Mouse (Mus musculus): ENCODE measurements at regions not wholly inside any gene's neighbourhood (a gene's known extent, or its start where the extent isn't known, plus 50 kb on each side); places are given as distances from the start of the nearest gene placed in this dataset.

DNA sequence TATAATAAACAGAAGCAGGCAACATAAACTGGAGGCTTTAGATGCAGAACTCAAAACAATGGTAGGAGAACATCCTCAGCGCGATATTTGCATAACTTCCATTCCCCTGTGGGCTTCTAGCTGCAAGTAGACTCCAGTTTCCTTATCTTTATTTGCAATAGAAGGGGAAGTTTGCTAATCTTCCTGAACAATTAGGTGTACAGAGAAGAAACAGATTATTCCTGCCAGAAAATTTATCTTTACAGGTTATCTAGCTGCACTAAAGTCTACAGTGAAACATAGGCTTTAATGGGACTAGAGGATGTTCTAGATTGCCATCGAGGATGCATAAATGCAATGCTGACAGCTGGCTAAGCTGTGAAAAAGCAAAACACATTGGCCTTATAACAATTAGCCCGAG lies 1544.0 kb downstream of the Efna5 start:
- Histone ChIP-seq H3K27ac (ENCODE audit: low read depth) (no peak overlapping the region), H3K9me3 (ENCODE audit: low read length) (no peaks in the 10 kb centered on the region), H3K9ac (replicated peaks) (no peak overlapping the region), H3K4me1 (ENCODE audit: insufficient read depth) (no peaks in the 10 kb centered on the region), H3K4me2 (ENCODE audit: low read depth, low read length) (no peak overlapping the region), H3K36me3 (replicated peaks; ENCODE audit: insufficient read depth, low read length) (no peaks in the 10 kb centered on the region), H3K4me3 (ENCODE audit: low read depth, low read length) (no peak overlapping the region), H3K27me3 (ENCODE audit: insufficient read depth, low read length) (no peaks in the 10 kb centered on the region)
- WGBS (ENCODE audit: insufficient replicate concordance) = 75% methylated on average over 4 of the region's 4 CpGs
- TF ChIP-seq CTCF (IDR thresholded peaks at IDR 0.05; ENCODE audit: low read depth) (no peak), EP300 (IDR thresholded peaks at IDR 0.05; ENCODE audit: low read depth) (no peak)
- ATAC-seq (no peak), DNase-seq (no peak)

DNA sequence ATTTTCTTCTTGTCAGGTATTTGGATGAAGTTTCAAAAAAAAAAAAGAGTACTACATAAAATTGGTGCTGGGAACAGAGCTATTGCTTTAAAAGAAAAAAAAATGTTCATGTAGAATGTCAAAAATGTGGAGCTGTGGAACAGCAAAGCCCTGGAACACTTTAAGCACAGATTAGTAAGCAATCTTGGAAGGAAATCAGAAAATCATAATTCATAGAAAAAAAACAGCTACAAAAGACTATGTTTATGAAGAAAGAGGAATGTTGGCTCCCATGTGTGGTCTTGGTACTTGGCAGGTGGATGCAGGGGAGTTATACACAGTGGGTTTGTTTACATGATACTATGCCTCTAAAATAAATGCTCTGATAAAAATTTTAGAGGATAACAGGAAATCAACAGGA lies 1555.7 kb downstream of the Efna5 start:
- Histone ChIP-seq H3K27ac (ENCODE audit: low read depth) (no peak overlapping the region), H3K9ac (replicated peaks) (no peak overlapping the region), H3K27me3 (ENCODE audit: insufficient read depth, low read length) (no peaks in the 10 kb centered on the region), H3K36me3 (replicated peaks; ENCODE audit: insufficient read depth, low read length) (no peaks in the 10 kb centered on the region), H3K9me3 (ENCODE audit: low read length) (no peaks in the 10 kb centered on the region), H3K4me2 (ENCODE audit: low read depth, low read length) (no peak overlapping the region), H3K4me1 (ENCODE audit: insufficient read depth) (no peaks in the 10 kb centered on the region), H3K4me3 (ENCODE audit: low read depth, low read length) (no peak overlapping the region)
- ATAC-seq (no peak), DNase-seq (no peak)
- no peak for TF ChIP-seq EP300 (IDR thresholded peaks at IDR 0.05; ENCODE audit: low read depth)
- TF ChIP-seq CTCF (IDR thresholded peaks at IDR 0.05; ENCODE audit: low read depth) = no peak

DNA sequence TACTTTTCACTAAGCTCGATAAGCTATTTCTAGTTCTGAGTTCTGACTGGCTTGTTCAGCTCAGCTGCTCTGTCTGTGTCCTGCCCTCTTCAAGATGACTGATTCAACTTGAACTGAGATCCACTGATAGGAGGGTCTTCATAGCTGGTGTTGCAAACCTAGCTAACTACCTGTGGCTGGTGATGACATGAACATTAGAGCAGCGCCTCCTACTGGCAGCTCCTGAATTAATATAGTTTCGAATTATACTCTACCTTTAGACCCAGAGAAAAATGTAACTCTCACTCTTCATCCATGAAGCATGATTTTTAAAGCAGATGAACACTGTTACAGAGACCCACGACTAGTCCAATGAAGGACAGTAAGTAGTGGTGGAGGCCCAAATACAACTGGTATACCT lies 1560.3 kb downstream of the Efna5 start:
- no peaks in the 10 kb centered on the region for H3K27me3 ChIP-seq (ENCODE audit: insufficient read depth, low read length)
- DNase-seq (no peak), ATAC-seq (no peak)
- no peak overlapping the region for H3K9ac ChIP-seq (replicated peaks)
- H3K9me3 ChIP-seq (ENCODE audit: low read length) = no peaks in the 10 kb centered on the region
- no peaks in the 10 kb centered on the region for H3K4me1 ChIP-seq (ENCODE audit: insufficient read depth)
- no peak overlapping the region for H3K4me3 ChIP-seq (ENCODE audit: low read depth, low read length)
- TF ChIP-seq CTCF (IDR thresholded peaks at IDR 0.05; ENCODE audit: low read depth) (0 out of 2 replicates have a peak, but pooled peaks have one; percentile 3), EP300 (IDR thresholded peaks at IDR 0.05; ENCODE audit: low read depth) (no peak)
- 54% methylated on average over 4 of the region's 4 CpGs for WGBS (ENCODE audit: insufficient replicate concordance)
- H3K27ac ChIP-seq (ENCODE audit: low read depth) = no peak overlapping the region
- no peak overlapping the region for H3K4me2 ChIP-seq (ENCODE audit: low read depth, low read length)
- no peaks in the 10 kb centered on the region for H3K36me3 ChIP-seq (replicated peaks; ENCODE audit: insufficient read depth, low read length)

DNA sequence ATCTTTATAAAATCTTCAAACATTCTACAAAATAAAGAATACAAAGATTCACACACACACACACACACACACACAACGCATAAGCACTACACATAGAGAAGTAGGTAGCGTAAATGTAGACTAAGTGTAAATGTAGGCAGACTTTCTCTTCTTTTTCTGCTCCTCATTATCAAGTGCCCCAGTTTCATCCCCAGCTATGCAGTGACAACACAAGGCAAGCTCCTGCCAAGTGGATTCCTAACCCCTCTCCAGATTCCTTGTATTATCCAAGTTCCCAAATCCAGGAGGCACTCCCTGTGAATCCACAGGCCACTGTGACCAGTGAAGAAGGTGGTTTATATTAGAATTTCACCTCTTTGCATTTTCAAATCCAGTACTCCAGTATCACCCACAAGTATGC lies 1567.7 kb downstream of the Efna5 start:
- Histone ChIP-seq H3K27me3 (ENCODE audit: insufficient read depth, low read length) (no peaks in the 10 kb centered on the region), H3K4me3 (ENCODE audit: low read depth, low read length) (no peak overlapping the region), H3K9me3 (ENCODE audit: low read length) (no peaks in the 10 kb centered on the region), H3K4me1 (ENCODE audit: insufficient read depth) (no peaks in the 10 kb centered on the region), H3K9ac (replicated peaks) (no peak overlapping the region), H3K27ac (ENCODE audit: low read depth) (no peak overlapping the region), H3K4me2 (ENCODE audit: low read depth, low read length) (no peak overlapping the region), H3K36me3 (replicated peaks; ENCODE audit: insufficient read depth, low read length) (no peaks in the 10 kb centered on the region)
- no peak for TF ChIP-seq CTCF (IDR thresholded peaks at IDR 0.05; ENCODE audit: low read depth)
- no peak for TF ChIP-seq EP300 (IDR thresholded peaks at IDR 0.05; ENCODE audit: low read depth)
- DNase-seq (no peak), ATAC-seq (no peak)
- 87% methylated on average over 2 of the region's 2 CpGs for WGBS (ENCODE audit: insufficient replicate concordance)

DNA sequence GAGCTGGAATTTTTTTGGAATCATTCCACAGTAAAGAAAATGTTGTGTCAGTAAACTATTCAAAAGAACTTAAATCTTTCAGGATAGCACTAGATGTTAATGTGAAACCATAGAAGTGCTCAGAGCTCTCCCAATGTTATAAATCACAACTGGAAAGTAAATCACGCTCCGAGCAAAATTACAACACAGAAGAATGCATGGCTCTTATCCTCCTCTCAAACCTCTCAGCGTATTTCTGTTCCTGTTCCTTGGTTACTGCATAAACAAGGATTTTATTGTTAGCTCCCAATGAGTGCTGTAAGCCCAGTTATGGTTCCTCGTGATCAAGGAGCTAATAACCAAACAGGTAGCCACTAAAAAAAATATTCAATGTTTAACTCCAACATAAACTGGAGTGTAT lies 1569.9 kb downstream of the Efna5 start:
- no peak for DNase-seq
- no peak for ATAC-seq
- WGBS (ENCODE audit: insufficient replicate concordance) = 75% methylated on average over 4 of the region's 4 CpGs
- no peaks in the 10 kb centered on the region for H3K27me3 ChIP-seq (ENCODE audit: insufficient read depth, low read length)
- H3K9ac ChIP-seq (replicated peaks) = no peak overlapping the region
- H3K9me3 ChIP-seq (ENCODE audit: low read length) = no peaks in the 10 kb centered on the region
- H3K4me1 ChIP-seq (ENCODE audit: insufficient read depth) = no peaks in the 10 kb centered on the region
- no peak overlapping the region for H3K4me3 ChIP-seq (ENCODE audit: low read depth, low read length)
- H3K4me2 ChIP-seq (ENCODE audit: low read depth, low read length) = no peak overlapping the region
- TF ChIP-seq CTCF (IDR thresholded peaks at IDR 0.05; ENCODE audit: low read depth) (no peak), EP300 (IDR thresholded peaks at IDR 0.05; ENCODE audit: low read depth) (no peak)
- H3K36me3 ChIP-seq (replicated peaks; ENCODE audit: insufficient read depth, low read length) = no peaks in the 10 kb centered on the region
- no peak overlapping the region for H3K27ac ChIP-seq (ENCODE audit: low read depth)

DNA sequence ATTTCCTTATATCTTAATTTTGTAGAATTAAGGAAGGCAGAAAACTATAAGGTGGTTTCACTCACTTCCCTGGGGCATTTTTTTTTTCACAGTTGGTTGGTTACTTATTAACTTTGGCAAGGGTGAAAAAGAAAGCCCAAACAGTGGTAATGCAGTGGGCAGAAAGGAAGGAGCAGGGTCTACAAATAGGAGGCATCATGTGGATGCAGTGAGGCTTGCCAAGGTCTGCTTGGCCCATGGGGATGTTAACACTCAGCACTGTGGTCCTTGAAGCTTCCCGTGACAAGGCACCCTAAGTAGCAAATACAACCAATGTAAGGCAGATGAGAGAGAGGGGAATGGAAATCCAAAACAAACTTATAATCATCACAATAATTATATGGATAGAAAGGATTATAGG lies 1577.5 kb downstream of the Efna5 start:
- H3K4me2 ChIP-seq (ENCODE audit: low read depth, low read length) = no peak overlapping the region
- H3K27ac ChIP-seq (ENCODE audit: low read depth) = no peak overlapping the region
- no peak overlapping the region for H3K4me3 ChIP-seq (ENCODE audit: low read depth, low read length)
- H3K36me3 ChIP-seq (replicated peaks; ENCODE audit: insufficient read depth, low read length) = no peaks in the 10 kb centered on the region
- no peak overlapping the region for H3K9ac ChIP-seq (replicated peaks)
- 67% methylated on average over 1 of the region's 1 CpGs for WGBS (ENCODE audit: insufficient replicate concordance)
- ATAC-seq (no peak), DNase-seq (no peak)
- TF ChIP-seq EP300 (IDR thresholded peaks at IDR 0.05; ENCODE audit: low read depth) (no peak), CTCF (IDR thresholded peaks at IDR 0.05; ENCODE audit: low read depth) (no peak)
- no peaks in the 10 kb centered on the region for H3K9me3 ChIP-seq (ENCODE audit: low read length)
- no peaks in the 10 kb centered on the region for H3K27me3 ChIP-seq (ENCODE audit: insufficient read depth, low read length)
- H3K4me1 ChIP-seq (ENCODE audit: insufficient read depth) = no peaks in the 10 kb centered on the region

DNA sequence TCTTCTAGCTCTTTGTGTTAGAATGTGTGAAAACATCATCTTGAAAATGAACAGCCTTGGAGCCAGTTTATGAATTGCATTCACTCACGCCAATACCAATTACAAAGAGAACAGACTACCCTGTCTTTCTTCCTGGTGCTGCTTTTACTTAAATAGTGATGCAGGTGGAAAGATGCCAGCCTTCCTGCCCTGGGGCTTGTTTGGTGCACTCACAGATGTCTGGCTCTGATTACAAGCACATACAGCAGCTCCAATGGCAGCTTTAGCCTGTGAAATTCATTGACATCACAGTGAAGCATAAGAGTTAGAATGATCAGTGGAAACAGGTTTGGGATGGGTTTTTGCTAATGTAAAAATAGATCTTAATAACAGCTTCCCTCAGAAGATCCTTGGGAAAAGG lies 1579.1 kb downstream of the Efna5 start:
- Histone ChIP-seq H3K27ac (ENCODE audit: low read depth) (no peak overlapping the region), H3K9ac (replicated peaks) (no peak overlapping the region), H3K27me3 (ENCODE audit: insufficient read depth, low read length) (no peaks in the 10 kb centered on the region), H3K9me3 (ENCODE audit: low read length) (no peaks in the 10 kb centered on the region), H3K4me3 (ENCODE audit: low read depth, low read length) (no peak overlapping the region), H3K4me1 (ENCODE audit: insufficient read depth) (no peaks in the 10 kb centered on the region), H3K36me3 (replicated peaks; ENCODE audit: insufficient read depth, low read length) (no peaks in the 10 kb centered on the region), H3K4me2 (ENCODE audit: low read depth, low read length) (no peak overlapping the region)
- 81% methylated on average over 1 of the region's 1 CpGs for WGBS (ENCODE audit: insufficient replicate concordance)
- no peak for TF ChIP-seq CTCF (IDR thresholded peaks at IDR 0.05; ENCODE audit: low read depth)
- TF ChIP-seq EP300 (IDR thresholded peaks at IDR 0.05; ENCODE audit: low read depth) = no peak
- ATAC-seq = no peak
- DNase-seq = no peak
